Mouse (Mus musculus) layer of hippocampus, postnatal 36 days (tissue): Measurements from ENCODE around the gene Trim61. TPM values are rescaled to one million over a fixed set of nuclear protein-coding genes. Genes with fewer than 3 reads are reported as not detected.

Experiments
- DNase-seq, 2 experiments: peaks; one replicate each; pipeline ENCODE4 v3.0.0; 2022
- total RNA-seq, 2 experiments: library from RNA; stranded (reverse); gene quantifications; 2 replicates each; pipeline ENCODE4 v1.2.3; 2021

Gene Trim61
- total RNA-seq, 2 experiments from 2014 or later: not detected

DNA sequence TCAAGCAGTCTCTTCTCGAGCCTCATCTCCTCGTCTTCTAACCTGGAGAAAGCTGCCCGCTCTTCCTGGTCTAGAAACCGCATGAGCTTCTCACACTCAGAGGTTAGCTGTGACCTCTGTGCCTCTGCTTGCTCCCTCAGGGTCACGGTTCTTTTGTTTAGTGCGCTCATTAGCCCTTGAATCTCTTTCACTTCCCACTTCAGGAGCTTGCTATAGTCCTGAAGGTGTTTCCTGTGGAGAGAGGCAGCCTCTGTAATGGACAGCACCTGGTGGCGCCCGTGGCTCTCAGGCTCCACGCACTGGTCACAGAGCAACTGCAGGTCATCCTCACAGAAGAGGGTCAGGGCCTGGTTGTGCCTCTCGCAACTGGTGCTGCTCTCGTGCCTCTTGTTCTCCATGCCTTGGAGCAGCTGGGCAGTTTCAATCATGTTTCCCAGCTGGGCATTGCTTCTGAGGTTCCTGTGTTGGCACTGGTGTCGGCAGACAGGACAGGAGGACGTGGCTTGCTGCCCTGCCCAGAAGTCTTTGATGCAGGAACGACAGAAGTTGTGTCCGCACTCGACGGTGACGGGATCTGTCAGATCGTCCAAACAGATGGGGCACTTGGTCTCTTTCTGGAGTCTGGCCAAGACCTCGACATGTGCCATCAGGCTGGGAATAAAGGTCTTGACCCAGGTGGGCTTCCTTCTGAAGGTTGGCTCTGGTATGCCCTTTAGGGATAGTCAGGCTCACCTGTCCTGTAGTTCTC lies 35.0 kb downstream of the Trim61 start:
- no peak for DNase-seq

Other genes starting within 250 kb of the Trim61 start
- gene Klhl2, start 168.5 kb downstream of the Trim61 start, total RNA-seq: 100 to 1,000 TPM; 321 to 328 TPM
- 10 to 100 TPM; 22.1 to 22.9 TPM for gene Tmem192, start 71.3 kb downstream of the Trim61 start, total RNA-seq
- not detected for gene Trim75, start 30.7 kb downstream of the Trim61 start, total RNA-seq
- not detected for gene Trim60, start 61 bp upstream of the Trim61 start, total RNA-seq
- not detected for gene Apela, start 18.8 kb upstream of the Trim61 start, total RNA-seq
- not detected for gene Gm10663, start 56.5 kb upstream of the Trim61 start, total RNA-seq
- not detected for gene BC030870, start 111.0 kb upstream of the Trim61 start, total RNA-seq